Mouse (Mus musculus) CH12.LX (cell line): ENCODE results near the gene Amotl2. TPM values are rescaled to one million over a fixed set of nuclear protein-coding genes. Genes with fewer than 3 reads are reported as not detected.

Experiments used
- DNase-seq: peaks from one replicate; pipeline ENCODE4 v3.0.0-alpha.2; 2013; ENCODE audit errors: extremely low read depth
- H3K27ac ChIP-seq: 2 replicates; pipeline ENCODE4 v1.5.1; 2012; ENCODE audit warnings: low read depth, mild to moderate bottlenecking, control low read depth, moderate library complexity; ENCODE audit not compliant: insufficient read depth
- H3K27me3 ChIP-seq: replicated peaks from 2 replicates; pipeline ENCODE3; 2012; ENCODE audit warnings: inconsistent platforms
- H3K36me3 ChIP-seq, 2 experiments: replicated peaks in 1 of 2; 2 replicates each; pipeline versions ENCODE3 to v1.6.1; 2012; ENCODE audit warnings: inconsistent platforms in 1 of 2, low read length in 1 of 2, mild to moderate bottlenecking in 1 of 2, mixed read lengths in 1 of 2, moderate library complexity in 1 of 2; ENCODE audit not compliant: control insufficient read depth in 1 of 2, insufficient read depth in 1 of 2
- H3K4me1 ChIP-seq, 2 experiments: 2 replicates each; pipeline ENCODE4 v1.6.1; 2012; ENCODE audit warnings: inconsistent platforms in 1 of 2, moderate library complexity in 1 of 2; ENCODE audit not compliant: insufficient read depth in 2 of 2, control insufficient read depth in 1 of 2
- H3K4me2 ChIP-seq: 2 replicates; pipeline ENCODE4 v1.6.1; 2012; ENCODE audit warnings: low read depth, mild to moderate bottlenecking, control low read depth; ENCODE audit not compliant: poor library complexity, insufficient read depth, severe bottlenecking
- H3K4me3 ChIP-seq, 3 experiments: fragments of 150-350 bp in 1 of 3; sonication (generic) in 1 of 3; replicated peaks in 1 of 3; 2 replicates each; pipeline versions ENCODE3 to v1.5.1; 2011 to 2012; ENCODE audit warnings: low read depth in 2 of 3, low read length in 2 of 3, mild to moderate bottlenecking in 2 of 3, moderate library complexity in 2 of 3, control low read depth in 1 of 3, improper control_type of control experiment in 1 of 3, inconsistent platforms in 1 of 3, mixed read lengths in 1 of 3; ENCODE audit not compliant: poor library complexity in 1 of 3
- H3K79me2 ChIP-seq: replicated peaks from 2 replicates; pipeline ENCODE4 v1.6.1; 2012; ENCODE audit warnings: mild to moderate bottlenecking, moderate library complexity; ENCODE audit not compliant: control insufficient read depth, poor library complexity, insufficient read depth, severe bottlenecking; ENCODE audit errors: extremely low read depth
- H3K9ac ChIP-seq: 2 replicates; pipeline ENCODE4 v1.6.1; 2012; ENCODE audit warnings: low read depth, mild to moderate bottlenecking, control low read depth, moderate library complexity; ENCODE audit not compliant: insufficient read depth
- H3K9me3 ChIP-seq: replicated peaks from 2 replicates; pipeline ENCODE3; 2012; ENCODE audit warnings: low read length, inconsistent platforms, mixed read lengths
- BHLHE40 ChIP-seq: IDR thresholded peaks from 2 replicates; pipeline ENCODE4 v1.6.1; 2011; ENCODE audit warnings: mild to moderate bottlenecking, low read depth, low read length, improper control_type of control experiment
- CHD2 ChIP-seq: IDR thresholded peaks from 2 replicates; pipeline ENCODE4 v1.6.1; 2011; ENCODE audit warnings: low read length, improper control_type of control experiment
- CTCF ChIP-seq, 2 experiments: IDR thresholded peaks in 1 of 2; conservative IDR thresholded peaks in 1 of 2; 2 replicates each; pipeline ENCODE4 v1.5.1; 2011 to 2012; ENCODE audit warnings: low read depth in 2 of 2, low read length in 2 of 2, improper control_type of control experiment in 1 of 2, inconsistent platforms in 1 of 2, mild to moderate bottlenecking in 1 of 2, moderate library complexity in 1 of 2
- E2F4 ChIP-seq: IDR thresholded peaks from 2 replicates; pipeline ENCODE4 v1.6.1; 2011; ENCODE audit warnings: low read depth, low read length, improper control_type of control experiment; ENCODE audit not compliant: insufficient replicate concordance
- ETS1 ChIP-seq: conservative IDR thresholded peaks from 2 replicates; pipeline ENCODE4 v1.6.1; 2012; ENCODE audit warnings: low read depth, mild to moderate bottlenecking, inconsistent platforms, low read length, improper control_type of control experiment, moderate library complexity
- HCFC1 ChIP-seq: IDR thresholded peaks from 2 replicates; pipeline ENCODE4 v1.6.1; 2012; ENCODE audit warnings: low read depth, mild to moderate bottlenecking, inconsistent platforms, low read length, improper control_type of control experiment
- IRF4 ChIP-seq: IDR thresholded peaks from 2 replicates; pipeline ENCODE4 v1.6.1; 2014; ENCODE audit warnings: low read depth, mild to moderate bottlenecking, inconsistent platforms, low read length, improper control_type of control experiment
- JUN ChIP-seq: IDR thresholded peaks from 2 replicates; pipeline ENCODE4 v1.6.1; 2011; ENCODE audit warnings: low read depth, mild to moderate bottlenecking, low read length, improper control_type of control experiment, moderate library complexity; ENCODE audit not compliant: insufficient read depth
- KAT2A ChIP-seq: IDR thresholded peaks from 2 replicates; pipeline ENCODE4 v1.6.1; 2012; ENCODE audit warnings: low read length, improper control_type of control experiment, inconsistent platforms; ENCODE audit not compliant: insufficient replicate concordance
- MAFK ChIP-seq: IDR thresholded peaks from 2 replicates; pipeline ENCODE4 v1.6.1; 2011; ENCODE audit warnings: low read length, improper control_type of control experiment; ENCODE audit not compliant: insufficient replicate concordance
- MAZ ChIP-seq: IDR thresholded peaks from 2 replicates; pipeline ENCODE4 v1.6.1; 2012; ENCODE audit warnings: low read depth, mild to moderate bottlenecking, inconsistent platforms, low read length, improper control_type of control experiment, moderate library complexity
- MEF2A ChIP-seq: IDR thresholded peaks from 2 replicates; pipeline ENCODE4 v1.6.1; 2014; ENCODE audit warnings: low read depth, mild to moderate bottlenecking, inconsistent platforms, low read length, improper control_type of control experiment, borderline replicate concordance
- MYC ChIP-seq: IDR thresholded peaks from 2 replicates; pipeline ENCODE4 v1.6.1; 2011; ENCODE audit warnings: low read depth, mild to moderate bottlenecking, improper control_type of control experiment, low read length
- NELFE ChIP-seq: IDR thresholded peaks from 2 replicates; pipeline ENCODE4 v1.6.1; 2011; ENCODE audit warnings: low read depth, low read length, improper control_type of control experiment
- POLR2A ChIP-seq: IDR thresholded peaks from 2 replicates; pipeline ENCODE4 v1.6.1; 2011; ENCODE audit warnings: low read depth, mild to moderate bottlenecking, improper control_type of control experiment, low read length
- POLR2AphosphoS2 ChIP-seq: IDR thresholded peaks from 2 replicates; pipeline ENCODE4 v1.6.1; 2011; ENCODE audit warnings: low read depth, low read length, improper control_type of control experiment
- RCOR1 ChIP-seq: conservative IDR thresholded peaks from 2 replicates; pipeline ENCODE4 v1.6.1; 2012; ENCODE audit warnings: low read depth, mild to moderate bottlenecking, inconsistent platforms, low read length, improper control_type of control experiment
- SIN3A ChIP-seq: IDR thresholded peaks from 2 replicates; pipeline ENCODE4 v1.6.1; 2012; ENCODE audit warnings: low read length, improper control_type of control experiment, inconsistent platforms
- SMC3 ChIP-seq: IDR thresholded peaks from 2 replicates; pipeline ENCODE4 v1.6.1; 2011; ENCODE audit warnings: low read depth, low read length, improper control_type of control experiment
- TBP ChIP-seq: conservative IDR thresholded peaks from 2 replicates; pipeline ENCODE4 v1.6.1; 2011; ENCODE audit warnings: low read depth, low read length, improper control_type of control experiment
- TCF12 ChIP-seq: IDR thresholded peaks from 2 replicates; pipeline ENCODE4 v1.6.1; 2014; ENCODE audit warnings: low read depth, mild to moderate bottlenecking, inconsistent platforms, low read length, improper control_type of control experiment
- USF2 ChIP-seq: conservative IDR thresholded peaks from 2 replicates; pipeline ENCODE4 v1.6.1; 2011; ENCODE audit warnings: low read depth, low read length, improper control_type of control experiment
- ZC3H11A ChIP-seq: IDR thresholded peaks from 2 replicates; pipeline ENCODE4 v1.6.1; 2012; ENCODE audit warnings: low read depth, mild to moderate bottlenecking, inconsistent platforms, low read length, improper control_type of control experiment
- ZKSCAN1 ChIP-seq: IDR thresholded peaks from 2 replicates; pipeline ENCODE4 v1.6.1; 2012; ENCODE audit warnings: low read depth, inconsistent platforms, low read length, improper control_type of control experiment, borderline replicate concordance
- ZMIZ1 ChIP-seq: IDR thresholded peaks from 2 replicates; pipeline ENCODE4 v1.6.1; 2012; ENCODE audit warnings: low read depth, mild to moderate bottlenecking, inconsistent platforms, low read length, improper control_type of control experiment
- ZNF384 ChIP-seq: IDR thresholded peaks from 2 replicates; pipeline ENCODE4 v1.6.1; 2012; ENCODE audit warnings: low read depth, low read length, improper control_type of control experiment, inconsistent platforms
- dilution Hi-C: fragments of 300-500 bp; cut with MboI; formaldehyde crosslinking; loops from 2 replicates; pipeline ENCODE4 v1.14.3; 2020; ENCODE audit warnings: low sequenced_read_pairs; ENCODE audit not compliant: extremely low pct_unique_long_range_greater_than_20kb, extremely low pct_ligation_motif_present
- in situ Hi-C: fragments of 300-500 bp; cut with MboI; formaldehyde crosslinking; loops from 3 replicates; pipeline ENCODE4 v1.14.3; 2019; ENCODE audit warnings: low sequenced_read_pairs, low pct_ligation_motif_present, low pct_unique_long_range_greater_than_20kb, mixed read lengths
- polyA plus RNA-seq: library from polyadenylated mRNA; unstranded; fragments of >175 nt; gene quantifications from 2 replicates; pipeline ENCODE4 v1.2.1, GENCODE M21; 2012; ENCODE audit warnings: low read depth; ENCODE audit not compliant: insufficient read length
- total RNA-seq, 2 experiments: library from RNA; depleted of rRNA; stranded (reverse); fragments of 300-350 nt in 1 of 2; fragments of >200 nt in 1 of 2; gene quantifications; 2 replicates each; pipeline ENCODE4 v1.2.3; 2012 to 2014

Amotl2 gene
- total and polyA plus RNA-seq, 3 experiments: 0.08 TPM; not detected in 2

DNA sequence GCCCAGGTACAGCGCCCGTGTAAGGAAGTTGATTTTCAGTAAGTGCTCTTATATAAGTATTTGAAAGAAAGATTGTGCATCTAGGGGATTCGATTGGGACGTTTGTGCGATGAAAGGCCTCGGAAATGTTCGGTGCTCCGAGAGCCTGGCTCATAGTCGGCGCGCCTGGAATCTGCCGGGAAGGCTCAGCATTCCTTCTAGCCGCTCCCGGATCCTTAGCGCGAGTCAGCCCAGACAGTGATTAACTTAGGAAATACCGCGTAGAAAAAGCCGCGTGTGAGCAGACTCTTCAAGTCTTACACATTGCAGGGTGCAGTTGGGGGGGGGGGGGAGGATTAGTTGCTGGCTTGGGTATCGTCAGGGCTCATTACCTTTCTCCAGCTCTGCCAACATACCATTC lies 2.2 kb downstream of the Amotl2 start:
- H3K79me2 ChIP-seq: no peaks in the 10 kb centered on the region
- no peak for TF ChIP-seq MEF2A
- no peak for TF ChIP-seq RCOR1
- TF ChIP-seq SIN3A: no peak
- no peak for TF ChIP-seq E2F4
- no peak for TF ChIP-seq ZC3H11A
- TF ChIP-seq MYC: no peak
- no peak for TF ChIP-seq USF2
- TF ChIP-seq CHD2: no peak
- no peak for TF ChIP-seq IRF4
- no peak for TF ChIP-seq HCFC1
- TF ChIP-seq POLR2AphosphoS2: no peak
- TF ChIP-seq ZNF384: no peak
- TF ChIP-seq SMC3: no peak
- TF ChIP-seq CTCF (conservative IDR thresholded peaks at IDR 0.05 in 1 of 2, IDR thresholded peaks at IDR 0.05 in 1 of 2; ENCODE audit: low read depth in 2 of 2, low read length in 2 of 2): no peak
- TF ChIP-seq TCF12: no peak
- TF ChIP-seq ZKSCAN1: no peak
- no peak for TF ChIP-seq POLR2A
- no peak for TF ChIP-seq TBP
- no peak for TF ChIP-seq ZMIZ1
- TF ChIP-seq MAFK: no peak
- peaks cover 14% of the 10 kb centered on the region for H3K9me3 ChIP-seq
- no peak overlapping the region for H3K27ac ChIP-seq
- dilution Hi-C loops: no loop called here
- in situ Hi-C loops: loop anchor here (10.0 kb wide), 1 partner anchor 156 kb away; no protein-coding TSS in a partner anchor
- peaks cover 56% of the 10 kb centered on the region for H3K27me3 ChIP-seq
- no peak for DNase-seq
- H3K9ac ChIP-seq: no peak overlapping the region
- H3K36me3 ChIP-seq: no peaks in the 10 kb centered on the region
- no peak overlapping the region for H3K4me2 ChIP-seq
- peaks cover 0 to 4% of the 10 kb centered on the region in 2 experiments; a peak in 1 of 4 replicates for H3K4me1 ChIP-seq
- H3K4me3 ChIP-seq: no peak overlapping the region

GRCm38 (mm10) chr9:102719085-102719484 lies 2.6 kb downstream of the Amotl2 start:
- H3K9ac ChIP-seq: no peak overlapping the region
- no peak overlapping the region for H3K27ac ChIP-seq
- no peak overlapping the region for H3K4me3 ChIP-seq
- no peaks in the 10 kb centered on the region for H3K79me2 ChIP-seq
- no peak for DNase-seq
- TF ChIP-seq MAFK (no peak), BHLHE40 (no peak), ZNF384 (no peak), NELFE (no peak), POLR2A (no peak), MAZ (no peak), KAT2A (no peak), POLR2AphosphoS2 (no peak), RCOR1 (no peak), ZMIZ1 (no peak), CHD2 (no peak), JUN (no peak), ETS1 (no peak)
- H3K4me2 ChIP-seq: no peak overlapping the region
- dilution Hi-C loops: no loop called here
- peaks cover 60% of the 10 kb centered on the region for H3K27me3 ChIP-seq
- in situ Hi-C loops: loop anchor here (10.0 kb wide), 1 partner anchor 156 kb away; no protein-coding TSS in a partner anchor
- H3K4me1 ChIP-seq: peaks cover 0 to 4% of the 10 kb centered on the region in 2 experiments; a peak in 1 of 4 replicates
- peaks cover 14% of the 10 kb centered on the region for H3K9me3 ChIP-seq
- H3K36me3 ChIP-seq: no peaks in the 10 kb centered on the region
